Mouse (Mus musculus) gastrocnemius, postnatal 14 days (tissue): ENCODE data around the gene Gabbr1. TPM values are rescaled to one million over a fixed set of nuclear protein-coding genes. Genes with fewer than 3 reads are reported as not detected.
A peak's percentile ranks its signal among the peaks of the same experiment; 100 is the strongest.
"Not testable (repeated sequence)": the region's sequence is repeated elsewhere in the genome, so short reads cannot be mapped to it uniquely, and the experiment has no call there.

Experiments used
- DNase-seq: peaks from one replicate; pipeline ENCODE4 v3.0.0; 2021; ENCODE audit warnings: mixed read lengths
- intact Hi-C: fragments of 180-260 bp; cut with DNase I; formaldehyde crosslinking; loops from one replicate; pipeline ENCODE4 v1.15.1; 2025; ENCODE audit warnings: low total_unique reads
- long read RNA-seq, 2 experiments: library from polyadenylated mRNA; stranded (forward); transcript quantifications; one replicate each; pipeline ENCODE4 v2.0.0; 2021
- total RNA-seq, 2 experiments: library from RNA; stranded (reverse); gene quantifications; 2 replicates each; pipeline ENCODE4 v1.2.3; 2021

Gene Gabbr1
- 10 to 100 TPM in 1 of 2 experiments, 1 to 10 TPM in 1; 9.8 to 10.3 TPM for total RNA-seq
- long read RNA-seq, experiment 1, partial matches to known transcripts, result 1 of 4 reads
- long read RNA-seq, experiment 1, other reads (novel, unspliced or antisense), result 0 of 4 reads
- long read RNA-seq, experiment 2, full-length matches to known transcripts, result 1 of 1 reads
- long read RNA-seq, experiment 2, partial matches to known transcripts, result 0 of 1 reads
- long read RNA-seq, experiment 2, other reads (novel, unspliced or antisense), result 0 of 1 reads

- intact Hi-C loops, result no loop called here
- peak; percentile 84 for DNase-seq
Observed at GRCm38 (mm10) chr17:37045611-37046311, at the start of gene Gabbr1. Gene Gabbr1, plus strand, starts transcription at chr17:37045966.

- intact Hi-C loops, result loop anchor here (5.0 kb wide), 1 partner anchor 80 kb away; no protein-coding TSS in a partner anchor
- DNase-seq, result peak; percentile 73
Observed at GRCm38 (mm10) chr17:36997033-36997735, 48.6 kb upstream of the Gabbr1 start.

GRCm38 (mm10) chr17:36998477-36998876 lies 47.3 kb upstream of the Gabbr1 start:
- DNase-seq, result no peak
- intact Hi-C loops, result loop anchor here (5.0 kb wide), 1 partner anchor 81 kb away; no protein-coding TSS in a partner anchor

- intact Hi-C loops, result no loop called here
- no peak for DNase-seq
Observed at GRCm38 (mm10) chr17:37000863-37001262, 44.9 kb upstream of the Gabbr1 start, which contains the start of gene Zfp57. Gene Zfp57, plus strand, starts transcription at chr17:37001163.

- intact Hi-C loops, result no loop called here
- DNase-seq, result peak; percentile 27
Observed at GRCm38 (mm10) chr17:37002364-37003330, 43.1 kb upstream of the Gabbr1 start.

- intact Hi-C loops, result no loop called here
- DNase-seq, result no peak
Observed at GRCm38 (mm10) chr17:37003366-37003765, 42.4 kb upstream of the Gabbr1 start.

- DNase-seq, result no peak
- intact Hi-C loops, result no loop called here
Observed at GRCm38 (mm10) chr17:37008161-37008560, 37.6 kb upstream of the Gabbr1 start.

- intact Hi-C loops, result no loop called here
- no peak for DNase-seq
Observed at GRCm38 (mm10) chr17:37009460-37010042, 36.2 kb upstream of the Gabbr1 start.

- intact Hi-C loops, result no loop called here
Observed at GRCm38 (mm10) chr17:37011719-37012118, 34.0 kb upstream of the Gabbr1 start.

GRCm38 (mm10) chr17:37012141-37012540 lies 33.6 kb upstream of the Gabbr1 start:
- no peak for DNase-seq
- intact Hi-C loops, result no loop called here

More at GRCm38 (mm10) chr17:37011719-37012118, 34.0 kb upstream of the Gabbr1 start:
- DNase-seq, result no peak

GRCm38 (mm10) chr17:37016333-37016732 lies 29.4 kb upstream of the Gabbr1 start:
- DNase-seq, result no peak
- intact Hi-C loops, result no loop called here

- intact Hi-C loops, result no loop called here
- DNase-seq, result no peak
Observed at GRCm38 (mm10) chr17:37018328-37018727, 27.4 kb upstream of the Gabbr1 start.

- DNase-seq, intact Hi-C loops: not testable (repeated sequence)
Observed at GRCm38 (mm10) chr17:37019242-37019641, 26.5 kb upstream of the Gabbr1 start.

GRCm38 (mm10) chr17:37022628-37023576 lies 22.9 kb upstream of the Gabbr1 start, which contains the start of gene Mog:
Gene Mog, minus strand, starts transcription at chr17:37023398.
- intact Hi-C loops, result no loop called here
- no peak for DNase-seq

- intact Hi-C loops, result no loop called here
- DNase-seq, result no peak
Observed at GRCm38 (mm10) chr17:37026425-37026824, 19.3 kb upstream of the Gabbr1 start.

- intact Hi-C loops, result no loop called here
- DNase-seq, result no peak
Observed at GRCm38 (mm10) chr17:37027486-37027885, 18.3 kb upstream of the Gabbr1 start.

- DNase-seq, result no peak
- intact Hi-C loops, result no loop called here
Observed at GRCm38 (mm10) chr17:37028212-37028611, 17.6 kb upstream of the Gabbr1 start.

GRCm38 (mm10) chr17:37028683-37029120 lies 17.1 kb upstream of the Gabbr1 start:
- intact Hi-C loops, result no loop called here
- DNase-seq, result peak; percentile 86
